Comparison of ENCODE assay signal across 8 mouse cellular contexts in genomic region chr14:62226576-62227047, GRCm38 (mm10).
DNase-seq lines count a peak whose midpoint lies in the region; ATAC-seq and TF ChIP-seq lines count a peak whose summit lies in the region.

No protein-coding gene starts in this region.

- no peak overlapping the region for H3K9ac ChIP-seq in kidney, postnatal 0 days (ENCODE audit: low read depth, low read length)
- no peak overlapping the region for H3K9ac ChIP-seq in kidney, embryonic 14.5 days (ENCODE audit: low read depth, low read length)
- no peak overlapping the region for H3K9ac ChIP-seq in hindbrain, postnatal 0 days (replicated peaks; ENCODE audit: low read length)
- H3K9ac ChIP-seq in neural tube, embryonic 12.5 days: no peak overlapping the region
- H3K9ac ChIP-seq in heart, embryonic 11.5 days (ENCODE audit: low read depth, low read length): no peak overlapping the region

- H3K27ac ChIP-seq in kidney, postnatal 0 days: no peak overlapping the region
- H3K27ac ChIP-seq in kidney, embryonic 14.5 days (ENCODE audit: low read depth, low read length): no peak overlapping the region
- H3K27ac ChIP-seq in hindbrain, postnatal 0 days: peak overlapping the region; percentile 65; the same call in 1 of the 2 replicates
- no peak overlapping the region for H3K27ac ChIP-seq in neural tube, embryonic 12.5 days
- H3K27ac ChIP-seq in heart, embryonic 11.5 days (ENCODE audit: low read depth, low read length): no peak overlapping the region

- TF ChIP-seq CTCF in kidney, postnatal 0 days (IDR thresholded peaks at IDR 0.05; ENCODE audit: low read depth): peak; percentile 56
- peak; percentile 66 for TF ChIP-seq CTCF in hindbrain, postnatal 0 days (IDR thresholded peaks at IDR 0.05; ENCODE audit: low read depth)

- H3K27me3 ChIP-seq in kidney, postnatal 0 days (ENCODE audit: insufficient read depth, low read length): no peaks in the 10 kb centered on the region
- H3K27me3 ChIP-seq in kidney, embryonic 14.5 days (ENCODE audit: control insufficient read depth, insufficient read depth, low read length): no peaks in the 10 kb centered on the region
- H3K27me3 ChIP-seq in hindbrain, postnatal 0 days (ENCODE audit: insufficient read depth, low read length): no peaks in the 10 kb centered on the region
- H3K27me3 ChIP-seq in neural tube, embryonic 12.5 days (replicated peaks): no peaks in the 10 kb centered on the region
- peaks cover 2% of the 10 kb centered on the region; the same call in 1 of the 2 replicates for H3K27me3 ChIP-seq in heart, embryonic 11.5 days (ENCODE audit: control insufficient read depth, insufficient read depth, low read length)

- WGBS in kidney, postnatal 0 days: 75% methylated on average over 11 of the region's 11 CpGs
- 78% methylated on average over 11 of the region's 11 CpGs for WGBS in kidney, embryonic 14.5 days
- WGBS in hindbrain, postnatal 0 days: 19% methylated on average over 11 of the region's 11 CpGs
- WGBS in neural tube, embryonic 12.5 days: 38% methylated on average over 11 of the region's 11 CpGs
- 76% methylated on average over 11 of the region's 11 CpGs for WGBS in heart, embryonic 11.5 days (ENCODE audit: insufficient replicate concordance)

- H3K36me3 ChIP-seq in kidney, postnatal 0 days (ENCODE audit: insufficient read depth, low read length): no peaks in the 10 kb centered on the region
- H3K36me3 ChIP-seq in kidney, embryonic 14.5 days (ENCODE audit: control insufficient read depth, insufficient read depth, low read length): no peaks in the 10 kb centered on the region
- no peaks in the 10 kb centered on the region for H3K36me3 ChIP-seq in hindbrain, postnatal 0 days (ENCODE audit: insufficient read depth, low read length)
- H3K36me3 ChIP-seq in neural tube, embryonic 12.5 days: no peaks in the 10 kb centered on the region
- no peaks in the 10 kb centered on the region for H3K36me3 ChIP-seq in heart, embryonic 11.5 days (ENCODE audit: control insufficient read depth, insufficient read depth, low read length)

- H3K4me2 ChIP-seq in kidney, postnatal 0 days (ENCODE audit: low read length): no peak overlapping the region
- no peak overlapping the region for H3K4me2 ChIP-seq in kidney, embryonic 14.5 days (replicated peaks; ENCODE audit: low read depth, low read length)
- peak overlapping the region; percentile 43 for H3K4me2 ChIP-seq in hindbrain, postnatal 0 days (ENCODE audit: low read depth, low read length)
- H3K4me2 ChIP-seq in neural tube, embryonic 12.5 days (replicated peaks): peak overlapping the region; percentile 31
- no peak overlapping the region for H3K4me2 ChIP-seq in heart, embryonic 11.5 days

- no peaks in the 10 kb centered on the region for H3K9me3 ChIP-seq in kidney, postnatal 0 days (replicated peaks; ENCODE audit: low read length)
- no peaks in the 10 kb centered on the region for H3K9me3 ChIP-seq in kidney, embryonic 14.5 days (ENCODE audit: control insufficient read depth, low read length)
- H3K9me3 ChIP-seq in hindbrain, postnatal 0 days (ENCODE audit: low read length): no peaks in the 10 kb centered on the region
- no peaks in the 10 kb centered on the region for H3K9me3 ChIP-seq in neural tube, embryonic 12.5 days
- H3K9me3 ChIP-seq in heart, embryonic 11.5 days (replicated peaks; ENCODE audit: control insufficient read depth, low read length): no peaks in the 10 kb centered on the region

- H3K4me3 ChIP-seq in kidney, postnatal 0 days (replicated peaks; ENCODE audit: low read depth, low read length): no peak overlapping the region
- H3K4me3 ChIP-seq in kidney, embryonic 14.5 days (ENCODE audit: low read length): no peak overlapping the region
- peak overlapping the region; percentile 11; the same call in 1 of the 2 replicates for H3K4me3 ChIP-seq in hindbrain, postnatal 0 days (ENCODE audit: low read length)
- H3K4me3 ChIP-seq in neural tube, embryonic 12.5 days: no peak overlapping the region
- no peak overlapping the region for H3K4me3 ChIP-seq in heart, embryonic 11.5 days (ENCODE audit: low read depth, low read length)

- ATAC-seq in kidney, postnatal 0 days (replicated peaks; ENCODE audit: low FRiP score, low read depth): no peak
- ATAC-seq in kidney, embryonic 14.5 days (ENCODE audit: low FRiP score, low TSS enrichment): no peak
- ATAC-seq in common myeloid progenitor, adult 5-6 weeks (replicated peaks; ENCODE audit: low read depth, poor library complexity, severe bottlenecking): peak; percentile 68
- peak; percentile 94 for ATAC-seq in hindbrain, postnatal 0 days
- peak; percentile 81 for ATAC-seq in neural tube, embryonic 12.5 days (ENCODE audit: low FRiP score, low read depth)
- no peak for ATAC-seq in heart, embryonic 11.5 days (replicated peaks; ENCODE audit: insufficient number of reproducible peaks, low FRiP score, low TSS enrichment)

- DNase-seq in kidney, postnatal 0 days (ENCODE audit: low spot score): peak; percentile 59
- peak; percentile 42 for DNase-seq in ES-CJ7 (ENCODE audit: low read depth, low spot score)
- peak; percentile 84 for DNase-seq in hindbrain, postnatal 0 days (ENCODE audit: low spot score)
- DNase-seq in urinary bladder, postnatal 25 days (ENCODE audit: low spot score): no peak

- no peaks in the 10 kb centered on the region for H3K4me1 ChIP-seq in kidney, postnatal 0 days (replicated peaks; ENCODE audit: insufficient read depth, low read length)
- no peaks in the 10 kb centered on the region for H3K4me1 ChIP-seq in kidney, embryonic 14.5 days (ENCODE audit: control insufficient read depth, insufficient read depth, low read length)
- no peaks in the 10 kb centered on the region; the same call in 1 of the 2 replicates for H3K4me1 ChIP-seq in hindbrain, postnatal 0 days (ENCODE audit: insufficient read depth, low read length)
- no peaks in the 10 kb centered on the region for H3K4me1 ChIP-seq in neural tube, embryonic 12.5 days
- no peaks in the 10 kb centered on the region for H3K4me1 ChIP-seq in heart, embryonic 11.5 days (ENCODE audit: control insufficient read depth, insufficient read depth, low read length)

Comparison
In these comparisons a context has a peak if more than half of its experiments do, and no peak if none do; other contexts are left out.
1. ATAC-seq: peak in common myeloid progenitor, adult 5-6 weeks (single experiment), hindbrain, postnatal 0 days (single experiment) and neural tube, embryonic 12.5 days (single experiment); none in kidney, postnatal 0 days (single experiment), kidney, embryonic 14.5 days (single experiment) and heart, embryonic 11.5 days (single experiment).
2. H3K4me2 ChIP-seq: peak in hindbrain, postnatal 0 days (single experiment) and neural tube, embryonic 12.5 days (single experiment); none in kidney, postnatal 0 days (single experiment), kidney, embryonic 14.5 days (single experiment) and heart, embryonic 11.5 days (single experiment).